Mouse (Mus musculus): ENCODE data around the gene Ank2. TPM values are rescaled to one million over a fixed set of nuclear protein-coding genes. Genes with fewer than 3 reads are reported as not detected.
A peak's percentile ranks its signal among the peaks of the same experiment; 100 is the strongest.

The Ank2 gene
- total RNA-seq, 2 experiments from 2014 or later = 108 to 109 TPM

GRCm38 (mm10) chr3:127140590-127140989 lies 358.6 kb downstream of the Ank2 start:
- DNase-seq = no peak
- intact Hi-C loops (cut with DNase I) = no loop called here

GRCm38 (mm10) chr3:127139638-127140037 lies 359.5 kb downstream of the Ank2 start:
- intact Hi-C loops (cut with DNase I) = no loop called here
- DNase-seq = no peak

DNA sequence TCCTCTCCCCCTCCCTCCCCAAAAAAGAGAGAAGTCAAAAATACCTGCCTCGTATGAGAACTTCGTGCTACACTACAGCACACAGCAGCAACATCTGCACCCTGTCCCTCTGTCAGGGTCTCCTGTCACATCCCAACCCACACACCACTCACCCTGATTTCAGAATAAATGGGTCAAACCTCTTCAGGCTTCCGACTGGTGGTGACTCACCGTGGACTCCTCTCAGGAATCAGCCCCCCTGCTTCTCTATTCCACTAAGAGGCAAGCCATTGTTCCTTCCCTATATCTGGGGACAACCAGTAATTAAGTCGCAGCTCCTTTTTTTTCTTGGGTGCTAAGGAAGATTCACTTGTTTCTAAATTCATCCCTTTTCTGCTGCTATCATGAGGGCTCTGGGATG lies 361.6 kb downstream of the Ank2 start:
- intact Hi-C loops (cut with DNase I) = no loop called here
- no peak for DNase-seq

GRCm38 (mm10) chr3:127134062-127134461 lies 365.1 kb downstream of the Ank2 start:
- no peak for DNase-seq
- intact Hi-C loops (cut with DNase I) = no loop called here

- intact Hi-C loops (cut with DNase I) = no loop called here
Measured at GRCm38 (mm10) chr3:127131048-127131447, 368.1 kb downstream of the Ank2 start.

GRCm38 (mm10) chr3:127130167-127130770 lies 368.9 kb downstream of the Ank2 start:
- intact Hi-C loops (cut with DNase I) = no loop called here
- DNase-seq = no peak

More at GRCm38 (mm10) chr3:127131048-127131447, 368.1 kb downstream of the Ank2 start:
- DNase-seq = no peak

DNA sequence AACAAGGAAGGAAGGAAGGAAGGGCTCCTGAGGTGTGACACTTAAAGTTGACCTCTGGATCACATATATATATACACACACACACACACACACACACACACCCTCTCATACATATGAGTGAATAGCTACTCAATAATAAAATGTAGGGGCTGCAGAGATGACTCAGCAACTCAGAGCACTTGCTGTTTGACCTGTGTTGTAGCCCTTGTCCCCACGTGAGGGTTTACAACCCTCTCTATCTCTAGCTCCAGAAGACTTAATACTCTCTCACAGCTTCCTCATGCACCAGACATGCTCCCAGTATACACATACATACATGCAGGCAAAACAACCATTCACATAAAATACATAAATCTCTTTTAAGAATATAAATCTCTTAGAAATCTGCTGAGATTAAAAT lies 369.4 kb downstream of the Ank2 start:
- intact Hi-C loops (cut with DNase I) = no loop called here
- no peak for DNase-seq

- intact Hi-C loops (cut with DNase I) = no loop called here
Measured at GRCm38 (mm10) chr3:127127611-127128010, 371.5 kb downstream of the Ank2 start.

GRCm38 (mm10) chr3:127126220-127126619 lies 372.9 kb downstream of the Ank2 start:
- intact Hi-C loops (cut with DNase I) = no loop called here
- DNase-seq = no peak

More at GRCm38 (mm10) chr3:127127611-127128010, 371.5 kb downstream of the Ank2 start:
- no peak for DNase-seq

DNA sequence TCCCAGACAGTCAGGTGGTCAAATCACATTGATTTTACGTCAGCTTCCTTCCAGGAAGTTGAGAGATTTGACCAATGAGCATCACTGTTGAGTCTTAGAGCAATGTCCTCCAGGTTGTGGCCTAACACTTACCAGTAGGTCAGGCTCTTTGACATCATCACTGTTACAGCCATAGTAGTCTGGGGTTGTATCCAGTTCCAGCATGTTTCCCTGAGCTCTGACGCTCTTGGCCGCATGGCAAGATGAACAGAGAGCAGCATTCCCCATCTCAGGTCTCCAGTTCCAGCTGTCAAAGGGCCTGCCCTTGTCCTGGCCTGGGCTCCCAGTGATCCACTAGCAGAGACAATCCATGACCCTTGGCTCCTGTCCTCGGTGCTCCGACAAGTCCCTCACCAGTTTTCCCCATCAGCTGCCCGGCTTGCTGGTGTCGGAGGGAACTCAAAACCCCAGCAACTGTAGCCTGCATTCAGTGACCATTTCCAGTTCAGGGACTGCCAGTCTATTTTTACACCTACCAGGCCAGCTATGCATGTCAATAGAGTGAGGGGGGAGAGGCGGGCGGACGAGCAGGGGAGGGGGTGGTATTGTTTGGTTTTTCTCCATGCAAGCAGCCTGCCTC lies 374.7 kb downstream of the Ank2 start:
- peak; percentile 28 for DNase-seq
- intact Hi-C loops (cut with DNase I) = no loop called here

GRCm38 (mm10) chr3:127123376-127123775 lies 375.8 kb downstream of the Ank2 start:
- intact Hi-C loops (cut with DNase I) = no loop called here

GRCm38 (mm10) chr3:127118777-127119176 lies 380.4 kb downstream of the Ank2 start:
- DNase-seq = no peak
- intact Hi-C loops (cut with DNase I) = no loop called here

More at GRCm38 (mm10) chr3:127123376-127123775, 375.8 kb downstream of the Ank2 start:
- peak in 1 of 2 experiments; percentile 29 for DNase-seq

- no peak for DNase-seq
- intact Hi-C loops (cut with DNase I) = no loop called here
Measured at GRCm38 (mm10) chr3:127116226-127116625, 382.9 kb downstream of the Ank2 start.

DNA sequence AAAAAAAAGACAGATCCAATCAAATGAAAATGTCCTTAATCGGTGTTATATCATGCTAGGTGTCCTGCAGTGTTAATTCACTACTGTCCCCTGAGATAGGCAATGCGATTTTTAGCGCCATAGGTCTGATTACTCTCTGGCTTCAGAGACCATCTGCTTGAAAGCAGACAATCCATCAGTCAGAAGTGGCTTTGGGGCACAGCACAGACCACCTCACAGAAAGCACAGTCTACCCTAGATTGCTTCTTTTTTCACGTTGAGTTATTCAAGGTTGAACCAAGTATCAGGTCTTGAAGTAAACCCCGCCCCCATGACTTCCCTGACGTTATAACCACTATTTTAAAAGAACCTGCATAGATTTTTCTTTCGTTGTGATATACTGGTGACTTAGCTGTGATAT lies 385.9 kb downstream of the Ank2 start:
- intact Hi-C loops (cut with DNase I) = no loop called here
- no peak for DNase-seq

- no peak for DNase-seq
Measured at GRCm38 (mm10) chr3:127109413-127109812, 389.7 kb downstream of the Ank2 start.

DNA sequence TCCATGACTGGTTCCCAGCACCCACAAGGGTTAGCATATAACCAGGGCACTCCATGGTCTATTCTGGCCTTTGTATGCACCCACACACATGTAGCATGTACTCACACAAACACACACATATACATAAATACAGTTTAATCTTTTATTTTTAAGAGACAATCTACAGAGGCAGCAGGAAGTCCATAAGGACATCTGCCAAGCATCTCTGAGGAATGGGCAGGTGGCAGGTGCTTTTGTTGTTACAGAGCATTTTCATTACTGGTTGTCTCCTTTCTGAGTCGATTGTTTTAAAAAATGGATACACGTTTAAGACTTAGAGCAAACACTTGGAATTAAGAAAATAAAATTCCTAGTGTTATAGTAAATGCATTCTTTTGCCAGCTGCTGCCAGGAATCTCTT lies 390.7 kb downstream of the Ank2 start:
- no peak for DNase-seq
- intact Hi-C loops (cut with DNase I) = no loop called here

More at GRCm38 (mm10) chr3:127109413-127109812, 389.7 kb downstream of the Ank2 start:
- intact Hi-C loops (cut with DNase I) = no loop called here

GRCm38 (mm10) chr3:127107281-127107680 lies 391.9 kb downstream of the Ank2 start:
- intact Hi-C loops (cut with DNase I) = no loop called here
- peak; percentile 18 to 30 for DNase-seq

- intact Hi-C loops (cut with DNase I) = no loop called here
Measured at GRCm38 (mm10) chr3:127101326-127101725, 397.8 kb downstream of the Ank2 start.

GRCm38 (mm10) chr3:127097745-127098144 lies 401.4 kb downstream of the Ank2 start:
- DNase-seq = no peak
- intact Hi-C loops (cut with DNase I) = no loop called here

More at GRCm38 (mm10) chr3:127101326-127101725, 397.8 kb downstream of the Ank2 start:
- no peak for DNase-seq

- DNase-seq = no peak
- intact Hi-C loops (cut with DNase I) = no loop called here
Measured at GRCm38 (mm10) chr3:127097106-127097505, 402.0 kb downstream of the Ank2 start.

GRCm38 (mm10) chr3:127093631-127094030 lies 405.5 kb downstream of the Ank2 start:
- intact Hi-C loops (cut with DNase I) = no loop called here
- DNase-seq = no peak

GRCm38 (mm10) chr3:127087574-127087973 lies 411.6 kb downstream of the Ank2 start:
- no peak for DNase-seq
- intact Hi-C loops (cut with DNase I) = no loop called here

All from gastrocnemius, postnatal 36 days (tissue).